Mouse (Mus musculus) midbrain, embryonic 16.5 days (tissue): ENCODE results near the gene Klk11. TPM values are rescaled to one million over a fixed set of nuclear protein-coding genes. Genes with fewer than 3 reads are reported as not detected.

Source experiments
- ATAC-seq: fragments of 200-750 bp; cut with Nextera tagmentation; 2 replicates; pipeline ENCODE4 v1.8.0; 2017; ENCODE audit warnings: moderate TSS enrichment
- H3K27ac ChIP-seq: fragments of 300-500 bp; sonication (generic); 2 replicates; pipeline ENCODE4 v1.5.1; 2014; ENCODE audit warnings: mild to moderate bottlenecking, low read length, mixed read lengths
- H3K27me3 ChIP-seq: fragments of 300-500 bp; sonication (generic); 2 replicates; pipeline ENCODE4 v1.6.1; 2014; ENCODE audit warnings: low read depth, low read length, mixed read lengths; ENCODE audit not compliant: control insufficient read depth, insufficient read depth
- H3K36me3 ChIP-seq: fragments of 300-500 bp; sonication (generic); 2 replicates; pipeline ENCODE4 v1.6.1; 2014; ENCODE audit warnings: mild to moderate bottlenecking, low read length, moderate library complexity, mixed read lengths; ENCODE audit not compliant: control insufficient read depth, insufficient read depth
- H3K4me1 ChIP-seq: fragments of 300-500 bp; sonication (generic); 2 replicates; pipeline ENCODE4 v1.6.1; 2014; ENCODE audit warnings: mild to moderate bottlenecking, low read length, mixed read lengths; ENCODE audit not compliant: control insufficient read depth, insufficient read depth
- H3K4me2 ChIP-seq: fragments of 300-500 bp; sonication (generic); 2 replicates; pipeline ENCODE4 v1.6.1; 2014; ENCODE audit warnings: mild to moderate bottlenecking, low read length, mixed read lengths
- H3K4me3 ChIP-seq: fragments of 300-500 bp; sonication (generic); 2 replicates; pipeline ENCODE4 v1.5.1; 2014; ENCODE audit warnings: low read depth, mild to moderate bottlenecking, low read length, moderate library complexity, mixed read lengths
- H3K9ac ChIP-seq: fragments of 300-500 bp; sonication (generic); 2 replicates; pipeline ENCODE4 v1.6.1; 2014; ENCODE audit warnings: low read depth, low read length, mixed read lengths
- H3K9me3 ChIP-seq: fragments of 300-500 bp; sonication (generic); replicated peaks from 2 replicates; pipeline ENCODE4 v1.6.1; 2014; ENCODE audit warnings: mild to moderate bottlenecking, low read length, mixed read lengths; ENCODE audit not compliant: control insufficient read depth, poor library complexity, severe bottlenecking
- WGBS: fragments of 180-500 bp; shearing (Covaris S2); extraction: QIAGEN DNeasy Blood & Tissue Kit; methylation state at CpG from one replicate; pipeline ENCODE4 v1.1.7; 2014; 5-methylcytosine and 5-hydroxymethylcytosine counted together
- polyA plus RNA-seq: library from polyadenylated mRNA; unstranded; fragments of >200 nt; fragmentation: Nextera tagmentation; extraction: Ambion mirVana; gene quantifications from 2 replicates; pipeline ENCODE4 v1.2.1, GENCODE M21; 2015

Gene Klk11
- polyA plus RNA-seq, 1 experiment from 2014 or later = not detected

GRCm38 (mm10) chr7:43774802-43775201 is 398 bp downstream of the Klk11 start:
- Histone ChIP-seq H3K27me3 (no peaks in the 10 kb centered on the region), H3K4me2 (no peak overlapping the region), H3K4me1 (no peaks in the 10 kb centered on the region), H3K9ac (no peak overlapping the region), H3K4me3 (no peak overlapping the region), H3K36me3 (no peaks in the 10 kb centered on the region), H3K27ac (no peak overlapping the region), H3K9me3 (no peaks in the 10 kb centered on the region)
- no peak for ATAC-seq
- WGBS = 34% methylated on average over 6 of the region's 6 CpGs

- WGBS = 58% methylated on average over 6 of the region's 7 CpGs
- Histone ChIP-seq H3K36me3 (no peaks in the 10 kb centered on the region), H3K9ac (no peak overlapping the region), H3K27me3 (no peaks in the 10 kb centered on the region), H3K4me3 (no peak overlapping the region), H3K4me1 (no peaks in the 10 kb centered on the region), H3K9me3 (no peaks in the 10 kb centered on the region), H3K27ac (no peak overlapping the region), H3K4me2 (no peak overlapping the region)
- no peak for ATAC-seq
Observed at GRCm38 (mm10) chr7:43775311-43776057, 1.1 kb downstream of the Klk11 start.

- WGBS = 90% methylated on average over 5 of the region's 5 CpGs
- Histone ChIP-seq H3K9ac (no peak overlapping the region), H3K4me2 (no peak overlapping the region), H3K4me1 (no peaks in the 10 kb centered on the region), H3K4me3 (no peak overlapping the region), H3K27ac (no peak overlapping the region), H3K9me3 (no peaks in the 10 kb centered on the region), H3K27me3 (no peaks in the 10 kb centered on the region), H3K36me3 (no peaks in the 10 kb centered on the region)
- no peak for ATAC-seq
Observed at GRCm38 (mm10) chr7:43776506-43776905, 2.1 kb downstream of the Klk11 start.

GRCm38 (mm10) chr7:43777423-43777822 is 3.0 kb downstream of the Klk11 start:
- no peak overlapping the region for H3K4me3 ChIP-seq
- H3K36me3 ChIP-seq = no peaks in the 10 kb centered on the region
- no peak overlapping the region for H3K27ac ChIP-seq
- no peak overlapping the region for H3K9ac ChIP-seq
- no peak for ATAC-seq
- no peak overlapping the region for H3K4me2 ChIP-seq
- H3K9me3 ChIP-seq = no peaks in the 10 kb centered on the region
- peaks cover 2% of the 10 kb centered on the region for H3K4me1 ChIP-seq
- H3K27me3 ChIP-seq = no peaks in the 10 kb centered on the region
- WGBS = 88% methylated on average over 12 of the region's 12 CpGs

DNA sequence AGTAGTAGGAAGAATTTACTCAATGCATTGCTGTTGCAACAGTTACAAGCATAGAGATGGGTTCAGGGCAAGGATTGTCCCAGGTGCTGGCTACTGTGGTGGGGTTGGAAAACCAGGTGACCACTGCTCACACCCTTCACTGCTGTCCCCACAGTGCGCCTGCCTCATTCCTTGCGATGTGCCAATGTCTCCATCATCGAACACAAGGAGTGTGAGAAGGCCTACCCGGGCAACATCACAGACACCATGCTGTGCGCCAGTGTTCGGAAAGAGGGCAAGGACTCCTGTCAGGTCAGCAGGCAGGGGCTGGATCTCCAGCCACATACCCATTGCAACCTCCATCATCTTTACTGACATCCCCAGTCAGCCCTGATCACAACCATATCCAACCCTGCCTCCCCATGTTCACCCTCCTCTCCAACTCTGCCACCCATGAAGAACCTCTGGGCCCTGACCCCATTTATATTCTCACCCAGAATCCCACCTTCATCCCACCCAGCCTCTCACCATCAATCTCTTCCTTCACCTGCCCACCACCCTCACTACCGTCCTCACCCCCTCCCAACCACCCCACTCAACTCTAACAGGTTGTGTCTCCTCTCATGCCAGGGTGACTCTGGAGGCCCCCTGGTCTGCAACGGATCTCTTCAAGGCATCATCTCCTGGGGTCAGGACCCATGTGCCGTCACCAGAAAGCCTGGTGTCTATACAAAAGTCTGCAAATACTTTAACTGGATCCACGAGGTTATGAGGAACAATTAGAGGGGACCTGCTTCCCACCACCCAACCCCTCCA is 4.0 kb downstream of the Klk11 start:
- H3K4me1 ChIP-seq = peaks cover 6% of the 10 kb centered on the region
- ATAC-seq = no peak
- H3K4me2 ChIP-seq = no peak overlapping the region
- no peaks in the 10 kb centered on the region for H3K9me3 ChIP-seq
- no peak overlapping the region for H3K27ac ChIP-seq
- WGBS = 90% methylated on average over 10 of the region's 10 CpGs
- peaks cover 4% of the 10 kb centered on the region for H3K27me3 ChIP-seq
- no peaks in the 10 kb centered on the region for H3K36me3 ChIP-seq
- H3K4me3 ChIP-seq = no peak overlapping the region
- no peak overlapping the region for H3K9ac ChIP-seq

DNA sequence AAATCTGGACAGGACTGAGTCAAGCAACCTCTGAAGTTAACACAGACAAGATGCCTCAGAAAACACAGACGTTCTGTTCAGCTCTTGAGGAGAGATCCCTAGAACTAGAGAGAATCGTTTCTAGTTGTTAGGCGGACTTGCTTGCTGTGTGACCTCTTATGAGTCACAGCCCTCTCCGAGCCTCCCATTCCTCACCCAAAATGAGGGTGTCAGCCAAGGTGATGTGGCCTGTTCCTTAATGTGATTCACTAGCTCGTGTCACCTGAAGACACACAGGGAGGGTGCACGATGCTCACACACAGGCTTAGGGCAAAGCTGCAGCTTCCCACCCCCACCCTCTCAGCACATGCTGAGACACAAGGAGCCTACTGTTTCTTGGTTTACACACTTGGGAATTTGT is 5.8 kb downstream of the Klk11 start:
- 71% methylated on average over 6 of the region's 6 CpGs for WGBS
- Histone ChIP-seq H3K4me2 (no peak overlapping the region), H3K36me3 (no peaks in the 10 kb centered on the region), H3K4me3 (no peak overlapping the region), H3K27ac (no peak overlapping the region), H3K9ac (no peak overlapping the region), H3K9me3 (no peaks in the 10 kb centered on the region), H3K27me3 (peaks cover 6% of the 10 kb centered on the region), H3K4me1 (peaks cover 6% of the 10 kb centered on the region)
- no peak for ATAC-seq

GRCm38 (mm10) chr7:43780746-43781145 is 6.3 kb downstream of the Klk11 start, which contains the start of gene Klk10:
TSS of gene Klk10 (plus strand) at chr7:43781035.
- H3K27me3 ChIP-seq = peaks cover 6% of the 10 kb centered on the region
- no peak for ATAC-seq
- no peaks in the 10 kb centered on the region for H3K36me3 ChIP-seq
- H3K9ac ChIP-seq = no peak within 1 kb of the TSS
- H3K27ac ChIP-seq = no peak within 1 kb of the TSS
- 63% methylated on average over 5 of the region's 5 CpGs for WGBS
- no peaks in the 10 kb centered on the region for H3K9me3 ChIP-seq
- no peak within 1 kb of the TSS for H3K4me2 ChIP-seq
- no peak within 1 kb of the TSS for H3K4me3 ChIP-seq
- H3K4me1 ChIP-seq = peaks cover 6% of the 10 kb centered on the region

- H3K4me2 ChIP-seq = no peak overlapping the region
- no peak overlapping the region for H3K4me3 ChIP-seq
- peaks cover 6% of the 10 kb centered on the region for H3K27me3 ChIP-seq
- no peaks in the 10 kb centered on the region for H3K36me3 ChIP-seq
- no peak overlapping the region for H3K27ac ChIP-seq
- peaks cover 6% of the 10 kb centered on the region for H3K4me1 ChIP-seq
- WGBS = 89% methylated on average over 11 of the region's 11 CpGs
- no peaks in the 10 kb centered on the region for H3K9me3 ChIP-seq
- ATAC-seq = no peak
- no peak overlapping the region for H3K9ac ChIP-seq
Observed at GRCm38 (mm10) chr7:43781541-43781940, 7.1 kb downstream of the Klk11 start.
